Mouse (Mus musculus): Measurements from ENCODE around the gene Lsamp. TPM values are rescaled to one million over a fixed set of nuclear protein-coding genes. Genes with fewer than 3 reads are reported as not detected.
A peak's percentile ranks its signal among the peaks of the same experiment; 100 is the strongest.

The Lsamp gene
- polyA plus RNA-seq, 1 experiment from 2014 or later = 30.5 TPM

GRCm38 (mm10) chr16:40710491-40710890, 726.3 kb downstream of the Lsamp start:
- H3K4me2 ChIP-seq (replicated peaks) = no peak overlapping the region
- H3K36me3 ChIP-seq = no peaks in the 10 kb centered on the region
- H3K9me3 ChIP-seq = no peaks in the 10 kb centered on the region
- no peak overlapping the region for H3K9ac ChIP-seq (replicated peaks)
- peak; percentile 32; the same call in 1 of the 2 replicates for ATAC-seq (ENCODE audit: low FRiP score, low read depth)
- 79% methylated on average over 5 of the region's 5 CpGs for WGBS
- H3K27ac ChIP-seq (replicated peaks) = no peak overlapping the region
- 0 out of 2 replicates have a peak, but pooled peaks cover 3% of the 10 kb centered on the region for H3K4me1 ChIP-seq
- H3K27me3 ChIP-seq = no peaks in the 10 kb centered on the region
- H3K4me3 ChIP-seq = no peak overlapping the region

GRCm38 (mm10) chr16:40713725-40714124, 729.6 kb downstream of the Lsamp start:
- no peaks in the 10 kb centered on the region for H3K4me1 ChIP-seq
- no peak overlapping the region for H3K27ac ChIP-seq (replicated peaks)
- ATAC-seq (ENCODE audit: low FRiP score, low read depth) = no peak
- H3K27me3 ChIP-seq = no peaks in the 10 kb centered on the region
- no peaks in the 10 kb centered on the region for H3K9me3 ChIP-seq
- H3K4me3 ChIP-seq = no peak overlapping the region
- H3K4me2 ChIP-seq (replicated peaks) = no peak overlapping the region
- no peak overlapping the region for H3K9ac ChIP-seq (replicated peaks)
- 75% methylated on average over 3 of the region's 3 CpGs for whole genome bisulfite sequencing
- H3K36me3 ChIP-seq = no peaks in the 10 kb centered on the region

GRCm38 (mm10) chr16:40739015-40739414, 754.9 kb downstream of the Lsamp start:
- no peaks in the 10 kb centered on the region for H3K4me1 ChIP-seq
- no peak overlapping the region for H3K9ac ChIP-seq (replicated peaks)
- H3K27me3 ChIP-seq = no peaks in the 10 kb centered on the region
- no peak overlapping the region for H3K27ac ChIP-seq (replicated peaks)
- H3K4me2 ChIP-seq (replicated peaks) = no peak overlapping the region
- no peaks in the 10 kb centered on the region for H3K9me3 ChIP-seq
- peak; percentile 60; the same call in 1 of the 2 replicates for ATAC-seq (ENCODE audit: low FRiP score, low read depth)
- H3K4me3 ChIP-seq = no peak overlapping the region
- 33% methylated on average over 6 of the region's 6 CpGs for WGBS
- H3K36me3 ChIP-seq = no peaks in the 10 kb centered on the region

GRCm38 (mm10) chr16:40739771-40740170, 755.6 kb downstream of the Lsamp start:
- Histone ChIP-seq H3K4me1 (no peaks in the 10 kb centered on the region), H3K27ac (replicated peaks) (no peak overlapping the region), H3K27me3 (no peaks in the 10 kb centered on the region), H3K36me3 (no peaks in the 10 kb centered on the region), H3K9me3 (no peaks in the 10 kb centered on the region), H3K9ac (replicated peaks) (no peak overlapping the region), H3K4me2 (replicated peaks) (no peak overlapping the region), H3K4me3 (no peak overlapping the region)
- WGBS = 76% methylated on average over 6 of the region's 6 CpGs
- ATAC-seq (ENCODE audit: low FRiP score, low read depth) = no peak

GRCm38 (mm10) chr16:40740273-40740672, 756.1 kb downstream of the Lsamp start:
- no peaks in the 10 kb centered on the region for H3K4me1 ChIP-seq
- H3K4me2 ChIP-seq (replicated peaks) = no peak overlapping the region
- ATAC-seq (ENCODE audit: low FRiP score, low read depth) = no peak

GRCm38 (mm10) chr16:40827191-40827590, 843.0 kb downstream of the Lsamp start:
- ATAC-seq (ENCODE audit: low FRiP score, low read depth) = no peak
- Histone ChIP-seq H3K36me3 (no peaks in the 10 kb centered on the region), H3K4me2 (replicated peaks) (no peak overlapping the region), H3K9ac (replicated peaks) (no peak overlapping the region), H3K9me3 (no peaks in the 10 kb centered on the region), H3K27ac (replicated peaks) (no peak overlapping the region), H3K4me3 (no peak overlapping the region), H3K4me1 (no peaks in the 10 kb centered on the region), H3K27me3 (no peaks in the 10 kb centered on the region)
- 59% methylated on average over 1 of the region's 1 CpGs for WGBS

More at GRCm38 (mm10) chr16:40740273-40740672, 756.1 kb downstream of the Lsamp start:
- Histone ChIP-seq H3K36me3 (no peaks in the 10 kb centered on the region), H3K27me3 (no peaks in the 10 kb centered on the region), H3K9me3 (no peaks in the 10 kb centered on the region), H3K27ac (replicated peaks) (no peak overlapping the region), H3K9ac (replicated peaks) (no peak overlapping the region), H3K4me3 (no peak overlapping the region)
- 82% methylated on average over 8 of the region's 8 CpGs for WGBS

GRCm38 (mm10) chr16:40831536-40831935, 847.4 kb downstream of the Lsamp start:
- no peaks in the 10 kb centered on the region for H3K9me3 ChIP-seq
- H3K9ac ChIP-seq (replicated peaks) = no peak overlapping the region
- no peaks in the 10 kb centered on the region for H3K4me1 ChIP-seq
- no peaks in the 10 kb centered on the region for H3K36me3 ChIP-seq
- no peaks in the 10 kb centered on the region for H3K27me3 ChIP-seq
- H3K4me2 ChIP-seq (replicated peaks) = no peak overlapping the region
- H3K27ac ChIP-seq (replicated peaks) = no peak overlapping the region
- H3K4me3 ChIP-seq = no peak overlapping the region
- no peak for ATAC-seq (ENCODE audit: low FRiP score, low read depth)

GRCm38 (mm10) chr16:40841765-40842164, 857.6 kb downstream of the Lsamp start:
- Histone ChIP-seq H3K9ac (replicated peaks) (no peak overlapping the region), H3K27ac (replicated peaks) (no peak overlapping the region), H3K9me3 (no peaks in the 10 kb centered on the region), H3K27me3 (no peaks in the 10 kb centered on the region), H3K4me3 (no peak overlapping the region), H3K36me3 (no peaks in the 10 kb centered on the region), H3K4me2 (replicated peaks) (no peak overlapping the region), H3K4me1 (no peaks in the 10 kb centered on the region)
- 65% methylated on average over 1 of the region's 1 CpGs for WGBS
- no peak for ATAC-seq (ENCODE audit: low FRiP score, low read depth)

GRCm38 (mm10) chr16:40866733-40867132, 882.6 kb downstream of the Lsamp start:
- Histone ChIP-seq H3K9me3 (no peaks in the 10 kb centered on the region), H3K9ac (replicated peaks) (no peak overlapping the region), H3K27me3 (no peaks in the 10 kb centered on the region), H3K36me3 (no peaks in the 10 kb centered on the region), H3K4me1 (no peaks in the 10 kb centered on the region), H3K4me2 (replicated peaks) (no peak overlapping the region), H3K4me3 (no peak overlapping the region), H3K27ac (replicated peaks) (no peak overlapping the region)
- ATAC-seq (ENCODE audit: low FRiP score, low read depth) = no peak

- no peak overlapping the region for H3K4me2 ChIP-seq (replicated peaks)
- H3K9me3 ChIP-seq = no peaks in the 10 kb centered on the region
- H3K36me3 ChIP-seq = no peaks in the 10 kb centered on the region
- no peaks in the 10 kb centered on the region for H3K4me1 ChIP-seq
- no peak overlapping the region for H3K4me3 ChIP-seq
- no peaks in the 10 kb centered on the region for H3K27me3 ChIP-seq
- 93% methylated on average over 4 of the region's 4 CpGs for WGBS
- no peak for ATAC-seq (ENCODE audit: low FRiP score, low read depth)
- H3K9ac ChIP-seq (replicated peaks) = no peak overlapping the region
- no peak overlapping the region for H3K27ac ChIP-seq (replicated peaks)
Observed at GRCm38 (mm10) chr16:40878301-40878700, 894.1 kb downstream of the Lsamp start.

GRCm38 (mm10) chr16:40881942-40882341, 897.8 kb downstream of the Lsamp start:
- Histone ChIP-seq H3K9ac (replicated peaks) (no peak overlapping the region), H3K4me3 (no peak overlapping the region), H3K9me3 (no peaks in the 10 kb centered on the region), H3K36me3 (no peaks in the 10 kb centered on the region), H3K4me2 (replicated peaks) (no peak overlapping the region), H3K4me1 (no peaks in the 10 kb centered on the region), H3K27ac (replicated peaks) (no peak overlapping the region), H3K27me3 (no peaks in the 10 kb centered on the region)
- WGBS = 84% methylated on average over 5 of the region's 5 CpGs
- ATAC-seq (ENCODE audit: low FRiP score, low read depth) = no peak

GRCm38 (mm10) chr16:40891338-40891737, 907.2 kb downstream of the Lsamp start:
- WGBS = 41% methylated on average over 7 of the region's 7 CpGs
- H3K9ac ChIP-seq (replicated peaks) = no peak overlapping the region
- peaks cover 6% of the 10 kb centered on the region for H3K4me1 ChIP-seq
- H3K36me3 ChIP-seq = no peaks in the 10 kb centered on the region
- H3K9me3 ChIP-seq = no peaks in the 10 kb centered on the region
- no peak overlapping the region for H3K4me2 ChIP-seq (replicated peaks)
- no peaks in the 10 kb centered on the region for H3K27me3 ChIP-seq
- H3K27ac ChIP-seq (replicated peaks) = no peak overlapping the region
- H3K4me3 ChIP-seq = no peak overlapping the region
- ATAC-seq (ENCODE audit: low FRiP score, low read depth) = peak; percentile 85

- Histone ChIP-seq H3K4me1 (no peaks in the 10 kb centered on the region), H3K9me3 (no peaks in the 10 kb centered on the region), H3K4me3 (no peak overlapping the region), H3K9ac (replicated peaks) (no peak overlapping the region), H3K27me3 (no peaks in the 10 kb centered on the region), H3K27ac (replicated peaks) (no peak overlapping the region), H3K4me2 (replicated peaks) (no peak overlapping the region), H3K36me3 (no peaks in the 10 kb centered on the region)
- WGBS = 9% methylated on average over 4 of the region's 4 CpGs
- peak; percentile 54; the same call in 1 of the 2 replicates for ATAC-seq (ENCODE audit: low FRiP score, low read depth)
Observed at GRCm38 (mm10) chr16:40897768-40898327, 913.7 kb downstream of the Lsamp start.

Measured in midbrain, embryonic 12.5 days (tissue).